Mouse (Mus musculus) thymus, adult 2 months (tissue): ENCODE measurements around the gene Hist1h4f.

ENCODE experiments used
- CTCF ChIP-seq: fragments of 200-500 bp; IDR thresholded peaks from 2 replicates; pipeline ENCODE4 v1.5.1; 2012; ENCODE audit warnings: mild to moderate bottlenecking, control low read depth, low read length, moderate library complexity, borderline replicate concordance; ENCODE audit not compliant: control insufficient read depth, poor library complexity, insufficient read depth; ENCODE audit errors: extremely low read depth
- POLR2A ChIP-seq: fragments of 200-500 bp; IDR thresholded peaks from 2 replicates; pipeline ENCODE4 v1.6.1; 2012; ENCODE audit warnings: mild to moderate bottlenecking, low read length, control low read depth, moderate library complexity; ENCODE audit not compliant: control insufficient read depth, poor library complexity, insufficient read depth; ENCODE audit errors: extremely low read depth

- TF ChIP-seq CTCF (no peak), POLR2A (no peak)
Observed at GRCm38 (mm10) chr13:23554393-23554792, 2.9 kb upstream of the Hist1h4f start.
